Mouse (Mus musculus): ENCODE results near the gene Gch1. TPM values are rescaled to one million over a fixed set of nuclear protein-coding genes. Genes with fewer than 3 reads are reported as not detected.
A peak's percentile ranks its signal among the peaks of the same experiment; 100 is the strongest.

Gch1 gene
- polyA plus RNA-seq, 1 experiment from 2014 or later: 5.9 TPM

GRCm38 (mm10) chr14:47194096-47194495 is 4.9 kb upstream of the Gch1 start:
- H3K9me3 ChIP-seq: no peaks in the 10 kb centered on the region
- H3K27me3 ChIP-seq: no peaks in the 10 kb centered on the region
- H3K36me3 ChIP-seq: no peaks in the 10 kb centered on the region
- ATAC-seq (ENCODE audit: low FRiP score, low read depth): no peak
- no peak overlapping the region for H3K27ac ChIP-seq (replicated peaks)
- no peak overlapping the region for H3K4me3 ChIP-seq
- no peak overlapping the region for H3K9ac ChIP-seq
- H3K4me2 ChIP-seq: no peak overlapping the region
- 35% methylated on average over 4 of the region's 4 CpGs for WGBS
- H3K4me1 ChIP-seq (replicated peaks): no peaks in the 10 kb centered on the region

DNA sequence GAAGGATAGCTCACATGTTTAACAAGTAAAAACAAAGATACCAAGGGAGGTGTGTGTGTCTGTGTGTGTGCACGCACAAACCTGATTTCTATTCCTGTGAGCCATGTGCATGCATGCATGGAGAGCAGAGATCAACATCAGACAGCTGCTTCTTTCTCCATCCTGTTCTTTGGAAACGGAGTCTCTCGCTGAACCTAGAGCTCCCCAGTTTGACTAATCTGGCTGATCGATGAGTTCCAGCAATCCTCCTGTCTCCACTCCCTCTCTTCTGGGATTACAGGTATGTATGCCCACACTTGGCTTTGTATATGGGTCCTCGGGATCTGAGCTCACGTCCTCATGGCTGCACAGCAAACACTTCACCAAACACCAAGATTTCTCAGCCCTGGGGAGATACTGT is 4.3 kb upstream of the Gch1 start:
- WGBS: 79% methylated on average over 6 of the region's 6 CpGs
- Histone ChIP-seq H3K36me3 (no peaks in the 10 kb centered on the region), H3K4me2 (no peak overlapping the region), H3K4me1 (replicated peaks) (peaks cover 4% of the 10 kb centered on the region), H3K9me3 (no peaks in the 10 kb centered on the region), H3K4me3 (no peak overlapping the region), H3K9ac (no peak overlapping the region), H3K27me3 (peaks cover 3% of the 10 kb centered on the region), H3K27ac (replicated peaks) (no peak overlapping the region)
- ATAC-seq (ENCODE audit: low FRiP score, low read depth): no peak

GRCm38 (mm10) chr14:47191861-47192260 is 2.6 kb upstream of the Gch1 start:
- Histone ChIP-seq H3K4me3 (no peak overlapping the region), H3K4me1 (replicated peaks) (peaks cover 6% of the 10 kb centered on the region), H3K27me3 (peaks cover 19% of the 10 kb centered on the region), H3K4me2 (no peak overlapping the region), H3K9me3 (no peaks in the 10 kb centered on the region), H3K9ac (no peak overlapping the region), H3K36me3 (no peaks in the 10 kb centered on the region), H3K27ac (replicated peaks) (no peak overlapping the region)
- 52% methylated on average over 5 of the region's 5 CpGs for WGBS
- no peak for ATAC-seq (ENCODE audit: low FRiP score, low read depth)

DNA sequence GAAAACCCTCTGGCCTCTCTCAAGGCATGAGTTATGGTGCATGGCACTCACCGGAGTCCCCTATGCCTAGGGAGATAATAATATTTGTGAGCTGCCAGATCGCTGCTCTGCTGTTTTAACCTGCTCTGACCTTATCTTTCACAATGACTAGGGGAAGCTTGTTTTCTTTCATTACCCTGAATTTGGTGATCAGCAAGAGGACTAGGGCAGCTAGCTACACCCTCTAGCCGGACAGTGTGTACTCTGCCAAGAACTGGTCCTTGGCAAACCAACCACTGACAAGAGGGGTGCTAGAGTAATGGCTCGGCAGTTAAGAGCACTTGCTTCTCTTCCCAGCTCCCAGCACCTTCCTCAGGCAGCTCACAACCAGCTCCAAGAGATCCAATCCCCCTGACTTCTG is 1.4 kb upstream of the Gch1 start:
- H3K36me3 ChIP-seq: no peaks in the 10 kb centered on the region
- no peak for ATAC-seq (ENCODE audit: low FRiP score, low read depth)
- H3K27ac ChIP-seq (replicated peaks): no peak overlapping the region
- no peak overlapping the region for H3K4me3 ChIP-seq
- H3K9ac ChIP-seq: no peak overlapping the region
- H3K9me3 ChIP-seq: no peaks in the 10 kb centered on the region
- peaks cover 19% of the 10 kb centered on the region for H3K27me3 ChIP-seq
- peaks cover 6% of the 10 kb centered on the region for H3K4me1 ChIP-seq (replicated peaks)
- 75% methylated on average over 4 of the region's 4 CpGs for WGBS
- H3K4me2 ChIP-seq: no peak overlapping the region

- H3K36me3 ChIP-seq: no peaks in the 10 kb centered on the region
- peaks cover 6% of the 10 kb centered on the region for H3K4me1 ChIP-seq (replicated peaks)
- 14% methylated on average over 8 of the region's 8 CpGs for WGBS
- peak overlapping the region; percentile 20; the same call in 1 of the 2 replicates for H3K9ac ChIP-seq
- peak; percentile 14; the same call in 1 of the 2 replicates for ATAC-seq (ENCODE audit: low FRiP score, low read depth)
- no peaks in the 10 kb centered on the region for H3K9me3 ChIP-seq
- no peak overlapping the region for H3K27ac ChIP-seq (replicated peaks)
- H3K4me3 ChIP-seq: peak overlapping the region; percentile 75
- peak overlapping the region; percentile 99 for H3K4me2 ChIP-seq
- H3K27me3 ChIP-seq: peaks cover 19% of the 10 kb centered on the region
Observed at GRCm38 (mm10) chr14:47189635-47189955, 382 bp upstream of the Gch1 start.

- Histone ChIP-seq H3K27ac (replicated peaks) (no peak overlapping the region), H3K27me3 (peaks cover 19% of the 10 kb centered on the region), H3K9me3 (no peaks in the 10 kb centered on the region), H3K36me3 (no peaks in the 10 kb centered on the region), H3K4me1 (replicated peaks) (peaks cover 6% of the 10 kb centered on the region), H3K9ac (0 out of 2 replicates have a peak overlapping the region, but pooled peaks have one; percentile 56), H3K4me3 (peak overlapping the region; percentile 75), H3K4me2 (peak overlapping the region; percentile 99)
- WGBS: 1% methylated on average over 16 of the region's 16 CpGs
- ATAC-seq (ENCODE audit: low FRiP score, low read depth): peak; percentile 40
Observed at GRCm38 (mm10) chr14:47188475-47188847, 752 bp downstream of the Gch1 start.

DNA sequence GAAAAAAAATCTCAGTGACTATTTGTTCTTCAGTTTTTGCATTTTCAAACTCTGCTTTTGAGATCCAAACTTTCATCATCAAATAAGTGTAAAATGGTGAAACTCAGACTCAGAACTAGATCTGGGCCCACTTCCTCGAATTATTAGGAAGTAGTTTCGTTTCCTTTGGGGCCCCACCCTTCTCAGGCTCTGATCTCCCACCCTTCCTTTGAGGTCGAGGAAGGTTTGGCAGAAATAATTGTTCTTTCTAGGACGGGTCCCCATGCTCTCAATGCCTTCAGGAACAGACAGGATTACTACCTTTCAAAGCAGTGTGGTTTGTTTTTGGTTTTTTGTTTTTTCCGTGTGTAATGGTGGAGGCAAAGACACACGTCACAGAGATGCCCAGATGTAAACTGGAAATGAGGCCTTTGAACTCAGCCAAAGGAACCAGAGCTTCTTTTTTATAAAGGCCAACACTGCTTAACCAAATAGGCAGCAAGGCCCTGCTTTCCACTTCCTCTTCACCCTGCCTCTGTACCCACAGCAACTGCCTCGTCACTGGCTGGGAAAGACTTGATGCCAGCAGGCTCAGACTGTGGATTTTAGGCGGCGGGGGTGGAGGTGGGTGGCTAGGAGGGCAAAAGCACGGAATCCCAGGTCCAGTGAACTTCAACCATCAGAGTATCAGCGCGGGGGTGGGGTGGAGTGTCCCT is 1.4 kb downstream of the Gch1 start:
- peak overlapping the region; percentile 75 for H3K4me3 ChIP-seq
- no peaks in the 10 kb centered on the region for H3K9me3 ChIP-seq
- H3K4me1 ChIP-seq (replicated peaks): peaks cover 6% of the 10 kb centered on the region
- peak overlapping the region; percentile 99 for H3K4me2 ChIP-seq
- no peak overlapping the region for H3K9ac ChIP-seq
- no peaks in the 10 kb centered on the region for H3K36me3 ChIP-seq
- no peak for ATAC-seq (ENCODE audit: low FRiP score, low read depth)
- H3K27me3 ChIP-seq: peaks cover 19% of the 10 kb centered on the region
- H3K27ac ChIP-seq (replicated peaks): no peak overlapping the region
- 41% methylated on average over 12 of the region's 12 CpGs for WGBS

DNA sequence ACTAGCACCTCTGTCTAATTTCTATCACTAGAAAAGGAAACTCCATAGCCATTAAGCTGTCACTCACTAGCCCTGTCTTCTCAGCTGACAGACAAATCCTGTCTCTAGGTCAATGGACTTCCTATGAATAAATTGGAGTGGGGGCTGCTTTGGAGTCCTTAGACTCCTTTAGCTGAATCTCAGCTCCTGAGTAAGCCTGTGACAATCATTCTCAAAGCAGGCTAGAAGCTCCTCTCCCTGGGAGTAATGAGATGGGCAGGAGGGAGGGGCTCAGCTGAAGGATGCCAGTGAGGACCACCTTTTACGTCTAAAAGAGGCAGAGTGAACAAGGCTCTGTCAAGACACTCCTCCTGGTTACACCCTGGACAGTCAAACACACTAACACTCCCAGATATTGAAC is 2.0 kb downstream of the Gch1 start:
- no peak overlapping the region for H3K9ac ChIP-seq
- no peak for ATAC-seq (ENCODE audit: low FRiP score, low read depth)
- no peak overlapping the region for H3K4me3 ChIP-seq
- WGBS: 41% methylated on average over 1 of the region's 1 CpGs
- H3K4me1 ChIP-seq (replicated peaks): peaks cover 6% of the 10 kb centered on the region
- H3K27me3 ChIP-seq: peaks cover 19% of the 10 kb centered on the region
- H3K4me2 ChIP-seq: no peak overlapping the region
- H3K36me3 ChIP-seq: no peaks in the 10 kb centered on the region
- no peaks in the 10 kb centered on the region for H3K9me3 ChIP-seq
- H3K27ac ChIP-seq (replicated peaks): no peak overlapping the region

- no peak for ATAC-seq (ENCODE audit: low FRiP score, low read depth)
- H3K36me3 ChIP-seq: no peaks in the 10 kb centered on the region
- no peak overlapping the region for H3K4me2 ChIP-seq
- peaks cover 19% of the 10 kb centered on the region for H3K27me3 ChIP-seq
- H3K4me1 ChIP-seq (replicated peaks): peaks cover 6% of the 10 kb centered on the region
- no peaks in the 10 kb centered on the region for H3K9me3 ChIP-seq
- H3K4me3 ChIP-seq: no peak overlapping the region
- H3K27ac ChIP-seq (replicated peaks): no peak overlapping the region
- 87% methylated on average over 2 of the region's 2 CpGs for WGBS
- no peak overlapping the region for H3K9ac ChIP-seq
Observed at GRCm38 (mm10) chr14:47186561-47186960, 2.7 kb downstream of the Gch1 start.

- no peak overlapping the region for H3K4me2 ChIP-seq
- no peaks in the 10 kb centered on the region for H3K9me3 ChIP-seq
- no peaks in the 10 kb centered on the region for H3K36me3 ChIP-seq
- H3K4me3 ChIP-seq: no peak overlapping the region
- H3K4me1 ChIP-seq (replicated peaks): peaks cover 6% of the 10 kb centered on the region
- no peaks in the 10 kb centered on the region for H3K27me3 ChIP-seq
- peak; percentile 58; the same call in 1 of the 2 replicates for ATAC-seq (ENCODE audit: low FRiP score, low read depth)
- WGBS: 47% methylated on average over 11 of the region's 11 CpGs
- H3K27ac ChIP-seq (replicated peaks): no peak overlapping the region
- H3K9ac ChIP-seq: no peak overlapping the region
Observed at GRCm38 (mm10) chr14:47181497-47182290, 7.5 kb downstream of the Gch1 start.

DNA sequence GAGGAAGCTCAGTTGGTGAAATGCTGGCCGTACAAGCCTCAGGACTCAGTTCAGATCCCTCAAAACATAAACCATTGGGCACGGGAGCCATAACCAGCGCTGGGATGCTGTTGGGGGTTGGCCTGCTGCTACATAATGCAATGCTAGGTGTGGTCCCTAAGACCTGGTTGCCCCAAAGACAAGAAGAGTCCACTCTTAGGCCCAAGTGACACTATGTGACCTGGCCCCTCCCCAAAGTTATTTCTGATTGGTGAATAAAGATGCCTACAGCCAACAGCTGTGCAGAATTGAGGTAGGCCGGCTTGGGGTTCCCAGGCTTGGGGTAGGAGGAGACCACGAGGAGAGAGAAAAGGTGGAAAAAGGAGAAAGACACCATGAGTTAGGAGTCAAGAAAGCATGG is 10.4 kb downstream of the Gch1 start:
- H3K4me1 ChIP-seq (replicated peaks): peaks cover 6% of the 10 kb centered on the region
- H3K27me3 ChIP-seq: no peaks in the 10 kb centered on the region
- WGBS: 95% methylated on average over 5 of the region's 5 CpGs
- H3K4me2 ChIP-seq: no peak overlapping the region
- ATAC-seq (ENCODE audit: low FRiP score, low read depth): no peak
- no peak overlapping the region for H3K9ac ChIP-seq
- no peak overlapping the region for H3K27ac ChIP-seq (replicated peaks)
- no peak overlapping the region for H3K4me3 ChIP-seq
- H3K36me3 ChIP-seq: no peaks in the 10 kb centered on the region
- H3K9me3 ChIP-seq: no peaks in the 10 kb centered on the region

DNA sequence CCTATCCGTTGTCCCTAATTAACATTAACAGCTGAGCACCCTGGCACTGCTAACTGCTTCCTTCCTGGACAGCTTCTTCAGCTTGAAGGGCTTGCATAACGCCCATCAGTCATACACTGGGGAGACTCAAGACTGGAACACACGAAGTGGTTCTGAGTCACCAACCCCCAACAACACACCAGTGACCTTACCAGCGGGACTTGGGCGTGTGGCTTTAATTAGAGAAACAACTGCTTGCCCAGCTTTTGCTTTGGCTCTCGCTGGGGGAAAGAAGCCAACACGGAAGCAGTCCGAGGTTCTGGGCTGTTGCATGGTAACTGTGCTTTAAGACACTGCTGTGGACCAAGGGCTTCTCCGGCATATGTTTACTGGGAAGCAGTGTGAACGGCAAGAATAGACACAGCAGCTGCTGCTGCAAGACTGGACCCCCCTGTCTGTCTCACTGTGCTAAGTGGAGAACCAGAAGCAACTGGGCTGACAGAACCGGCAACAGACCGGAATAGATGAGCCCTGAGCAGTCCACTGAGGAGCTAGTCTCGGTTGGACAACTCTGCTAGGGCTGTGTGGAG is 11.3 kb downstream of the Gch1 start:
- peak overlapping the region; percentile 39; the same call in 1 of the 2 replicates for H3K27ac ChIP-seq (replicated peaks)
- WGBS: 41% methylated on average over 13 of the region's 13 CpGs
- H3K4me2 ChIP-seq: peak overlapping the region; percentile 32
- peak; percentile 59 for ATAC-seq (ENCODE audit: low FRiP score, low read depth)
- H3K27me3 ChIP-seq: no peaks in the 10 kb centered on the region
- no peak overlapping the region for H3K9ac ChIP-seq
- H3K9me3 ChIP-seq: no peaks in the 10 kb centered on the region
- H3K4me1 ChIP-seq (replicated peaks): peaks cover 6% of the 10 kb centered on the region
- no peak overlapping the region for H3K4me3 ChIP-seq
- no peaks in the 10 kb centered on the region for H3K36me3 ChIP-seq
